Mouse (Mus musculus) E14TG2a.4 (cell line): ENCODE data around the gene Caap1.

Source experiments
- CTCF ChIP-seq: conservative IDR thresholded peaks from 2 replicates; pipeline ENCODE4 v1.5.1; 2014; ENCODE audit warnings: low read length
- POU5F1 ChIP-seq: IDR thresholded peaks from 2 replicates; pipeline ENCODE4 v1.6.1; 2014; ENCODE audit warnings: low read length, borderline replicate concordance

- TF ChIP-seq CTCF: peak; percentile 61
- TF ChIP-seq POU5F1: no peak
These were observed 13.6 kb downstream of the Caap1 start for GRCm38 (mm10) chr4:94543041-94543440.
